Mouse (Mus musculus) right cerebral cortex, postnatal 14 days (tissue): ENCODE measurements at regions not wholly inside any gene's neighbourhood (a gene's known extent, or its start where the extent isn't known, plus 50 kb on each side); places are given as distances from the start of the nearest gene placed in this dataset.

Source experiments
- DNase-seq: peaks from one replicate; pipeline ENCODE4 v3.0.0; 2022

DNA sequence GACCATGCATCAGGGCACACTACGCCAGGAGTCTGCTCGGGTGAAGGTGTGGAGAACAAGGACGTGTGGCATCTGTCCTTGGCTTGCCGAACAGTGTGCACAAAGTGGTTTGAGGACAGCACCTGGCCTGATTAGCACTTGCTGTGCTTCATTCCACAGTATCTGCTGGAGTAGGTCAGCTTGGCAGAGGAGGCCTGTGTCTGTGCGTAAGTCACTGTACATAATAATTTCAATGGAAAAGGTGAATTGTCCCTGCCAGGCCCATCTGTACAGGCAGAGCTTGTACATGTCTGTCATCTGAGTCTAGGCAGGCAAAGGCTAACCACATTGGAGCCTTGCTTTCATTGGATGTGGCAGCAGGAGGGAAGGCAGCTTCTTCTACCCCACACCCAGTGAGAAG, 979.5 kb upstream of the Car8 start:
- no peak for DNase-seq

GRCm38 (mm10) chr4:9208606-9209005, 969.8 kb upstream of the Car8 start:
- no peak for DNase-seq

- DNase-seq: no peak
Measured at GRCm38 (mm10) chr4:9200012-9200411, 961.2 kb upstream of the Car8 start.

DNA sequence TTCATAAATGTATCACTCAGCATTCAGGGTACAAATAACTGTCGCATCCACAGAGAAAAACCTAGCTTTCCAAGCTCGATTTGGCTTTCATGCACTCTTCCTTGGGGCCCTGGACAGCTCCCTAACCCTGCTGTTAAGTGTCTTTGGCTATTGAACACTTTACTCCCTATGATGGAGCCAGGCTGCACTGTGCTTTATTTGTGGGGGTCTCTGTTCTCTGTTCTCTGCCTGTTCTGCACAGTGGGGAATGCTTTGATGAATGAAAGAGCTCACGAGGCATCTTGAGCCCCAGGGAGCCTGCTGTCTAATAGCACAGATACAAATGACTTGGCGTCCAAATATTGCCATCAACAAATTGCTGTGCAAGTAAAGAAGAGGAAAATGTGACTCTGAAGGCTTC, 957.6 kb upstream of the Car8 start:
- DNase-seq: no peak

GRCm38 (mm10) chr4:9193121-9193520, 954.3 kb upstream of the Car8 start:
- DNase-seq: no peak

DNA sequence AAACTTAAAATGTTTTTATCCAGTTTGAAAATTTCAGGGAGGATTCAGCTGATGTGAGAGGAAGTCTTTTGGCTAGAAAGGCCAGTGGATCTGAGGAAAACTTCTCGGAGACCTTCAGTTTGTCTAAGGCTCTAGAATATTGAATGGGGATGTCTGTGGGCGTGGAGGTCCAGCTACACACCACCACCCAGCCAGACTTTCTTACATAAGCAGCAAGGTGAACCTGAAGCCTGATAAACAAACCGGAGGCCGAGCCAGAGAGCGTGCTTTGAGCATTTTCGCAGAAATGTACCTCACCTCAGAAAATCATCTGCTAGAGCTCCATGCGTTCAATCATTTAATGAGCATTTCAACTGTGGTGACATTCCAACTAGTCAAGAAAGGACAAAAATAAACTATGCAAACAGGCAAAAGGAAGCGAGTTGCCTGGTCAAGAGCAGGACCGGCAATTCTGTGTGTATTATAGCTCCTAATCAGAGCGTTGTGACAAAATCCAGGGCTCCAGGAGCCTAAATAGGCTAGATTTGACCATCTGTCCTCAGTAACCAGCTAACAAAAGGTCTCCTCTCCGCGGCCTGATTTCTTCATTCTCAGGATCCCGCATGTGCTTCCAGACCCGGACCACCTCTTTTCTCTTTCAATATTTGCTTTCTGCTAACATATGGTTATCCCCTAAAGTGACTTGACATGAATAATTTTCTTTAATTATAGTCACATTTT, 946.5 kb upstream of the Car8 start:
- no peak for DNase-seq

DNA sequence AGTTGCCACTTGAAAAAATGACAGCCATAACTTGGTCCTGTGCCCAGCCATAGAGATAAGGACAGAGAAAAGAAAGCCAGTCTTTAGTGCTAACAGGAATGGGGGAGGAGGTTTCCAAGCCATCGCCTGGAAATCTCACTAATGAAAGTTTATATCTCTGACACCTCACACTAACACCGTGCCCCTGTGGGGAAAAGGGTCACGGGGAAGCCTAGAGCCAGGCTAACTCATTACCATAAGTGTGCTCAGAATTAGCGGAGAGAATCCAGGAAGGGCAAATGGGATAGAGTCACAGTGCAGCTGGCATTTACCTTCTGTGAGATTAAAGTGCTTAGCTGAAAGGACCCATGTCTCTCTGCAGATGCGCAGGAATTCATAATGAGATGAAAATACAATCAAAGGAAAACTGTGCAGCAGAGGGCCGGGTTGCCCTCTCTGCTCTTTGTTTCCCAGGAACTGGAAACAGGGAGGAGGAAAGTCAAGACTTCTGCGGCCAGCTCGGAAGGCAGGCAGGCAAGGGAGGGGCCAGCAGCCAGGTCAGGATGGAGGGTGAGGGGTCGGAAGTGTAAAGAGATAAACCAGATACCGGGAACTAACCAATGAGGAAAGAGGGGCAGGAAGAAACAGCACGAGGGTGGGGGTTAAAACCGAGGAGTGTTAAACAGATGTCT, 945.7 kb upstream of the Car8 start:
- DNase-seq: no peak

GRCm38 (mm10) chr4:9174365-9174764, 935.5 kb upstream of the Car8 start:
- no peak for DNase-seq

GRCm38 (mm10) chr4:9162374-9162773, 923.5 kb upstream of the Car8 start:
- DNase-seq: no peak

- DNase-seq: no peak
Measured at GRCm38 (mm10) chr4:9161814-9162133, 922.9 kb upstream of the Car8 start.

DNA sequence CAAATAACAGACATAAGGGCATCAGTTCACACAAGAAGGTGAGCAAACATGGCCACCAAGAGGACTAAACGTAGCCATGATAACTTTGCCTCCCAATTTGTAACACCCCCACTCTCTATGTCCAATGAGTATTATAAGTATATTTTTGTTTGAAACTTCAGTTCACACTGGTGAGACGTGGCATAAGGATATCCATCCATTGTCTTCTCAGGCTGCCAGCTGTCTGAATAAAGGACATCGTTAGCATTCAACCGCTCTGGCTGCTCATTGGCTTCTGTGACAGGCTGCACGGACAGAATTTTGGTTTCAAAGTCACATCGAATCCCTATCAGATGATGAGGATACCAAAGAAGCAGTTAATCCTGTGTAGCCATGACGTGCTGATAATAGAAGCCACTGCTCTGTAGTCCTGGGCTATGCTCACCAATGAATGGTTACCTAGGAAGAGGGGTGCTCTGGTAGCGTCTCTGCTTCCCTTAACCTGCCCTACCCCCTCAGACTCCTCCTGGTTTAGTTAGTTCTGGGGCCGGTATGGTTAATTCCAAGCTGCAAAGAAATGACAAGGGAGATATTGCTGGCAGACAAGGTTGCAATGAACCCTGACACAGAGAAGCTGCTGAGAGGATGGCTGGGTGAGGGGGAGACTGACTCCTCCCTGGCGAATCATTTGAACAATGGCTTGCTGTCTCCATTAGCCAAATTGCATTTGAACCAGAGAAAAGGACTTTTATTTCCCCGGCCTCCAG, 922.4 kb upstream of the Car8 start:
- no peak for DNase-seq

DNA sequence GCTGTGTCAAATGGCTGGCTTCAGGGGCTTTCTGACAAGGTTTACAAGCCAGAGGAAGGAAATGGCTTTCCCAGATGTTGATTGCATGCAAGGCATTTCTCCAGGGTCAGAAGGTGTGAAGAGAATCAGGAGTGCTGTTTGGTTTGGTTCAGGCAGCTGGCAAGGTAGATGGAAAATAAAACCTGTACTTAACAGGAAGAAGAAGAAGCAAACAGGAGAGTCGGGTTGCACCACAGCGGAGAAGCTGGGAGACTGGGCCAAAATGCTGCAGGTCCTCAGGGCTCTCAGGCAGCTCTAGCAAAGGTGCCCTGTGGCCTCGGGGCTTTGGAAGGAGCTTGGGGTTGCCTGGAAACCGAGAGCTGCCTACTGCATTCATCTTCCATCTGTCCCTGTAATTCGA, 908.9 kb upstream of the Car8 start:
- DNase-seq: no peak

GRCm38 (mm10) chr4:9144226-9145215, 905.7 kb upstream of the Car8 start:
- DNase-seq: no peak

DNA sequence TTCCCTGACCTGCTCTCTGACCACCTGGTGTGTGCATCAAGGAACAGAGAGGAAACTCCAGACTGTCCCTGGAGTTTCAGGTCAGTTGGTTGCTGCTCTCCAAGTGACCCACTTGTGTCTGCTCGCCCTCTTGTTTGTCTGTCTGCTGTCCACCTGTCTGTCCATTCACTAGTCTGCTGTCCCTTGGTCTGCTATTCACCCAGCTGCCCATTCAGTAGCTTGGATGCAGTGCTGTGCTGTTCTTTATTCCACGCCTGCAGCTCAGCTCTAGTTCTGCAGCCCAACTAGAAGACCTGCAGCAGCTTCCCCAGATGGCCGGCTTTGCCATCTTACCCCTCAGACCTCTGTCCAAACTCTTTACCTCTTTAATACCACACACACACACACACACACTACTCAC, 904.2 kb upstream of the Car8 start:
- no peak for DNase-seq

DNA sequence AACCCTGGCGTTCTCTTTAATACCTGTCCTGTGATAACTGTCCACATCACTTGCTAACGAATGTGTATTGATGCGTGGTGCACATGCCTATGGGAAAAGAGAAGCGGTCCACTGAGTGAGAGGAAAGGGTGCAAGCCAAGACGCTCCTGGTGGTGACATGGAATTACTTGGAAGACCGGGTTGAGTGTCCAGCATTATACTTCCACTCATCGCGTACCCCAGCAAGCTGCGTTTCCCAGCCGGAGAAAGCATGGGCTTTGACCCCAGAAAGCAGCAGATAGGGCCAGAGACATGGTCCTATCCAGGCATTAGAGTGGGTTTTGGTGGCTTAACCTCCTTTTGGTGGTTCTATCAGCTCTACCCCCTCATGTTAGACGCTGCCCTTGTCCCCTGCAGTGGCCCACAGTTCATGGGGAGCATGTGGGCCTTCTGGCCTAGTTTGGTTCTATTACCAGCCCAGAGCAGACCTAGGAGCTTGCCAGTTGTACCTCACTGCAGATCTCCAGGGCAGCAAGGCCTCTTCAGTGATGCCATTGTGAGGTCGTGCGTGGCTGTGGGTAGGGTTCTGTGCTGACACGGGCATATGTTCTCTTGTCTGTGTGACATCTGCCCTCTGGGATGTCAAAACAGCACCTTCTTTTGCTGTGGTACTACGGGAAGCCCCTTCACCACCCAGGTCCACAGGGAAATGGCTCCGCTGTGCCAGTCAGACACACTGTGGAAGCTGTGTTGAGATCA, 903.3 kb upstream of the Car8 start:
- DNase-seq: no peak

DNA sequence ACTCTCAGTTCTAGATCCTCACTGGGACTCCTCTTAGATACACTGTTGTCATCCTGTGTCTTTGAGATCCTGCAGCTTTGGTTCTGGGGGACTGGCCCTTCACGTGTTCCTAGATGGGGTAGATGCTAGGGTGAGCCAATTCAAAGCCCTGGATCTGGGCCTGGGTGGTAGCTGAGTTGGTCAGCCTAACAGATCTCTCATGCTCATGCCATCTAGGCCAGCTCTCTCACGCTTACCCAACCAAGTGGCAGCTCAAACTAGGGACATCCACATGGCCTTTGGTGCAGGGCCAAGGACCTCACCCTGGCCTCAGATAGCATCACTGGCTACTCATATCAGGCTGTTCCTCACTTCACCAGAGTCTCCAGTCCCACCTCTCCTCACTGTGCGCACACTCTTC, 901.9 kb upstream of the Car8 start:
- DNase-seq: no peak

GRCm38 (mm10) chr4:9136657-9137056, 897.8 kb upstream of the Car8 start:
- DNase-seq: no peak

GRCm38 (mm10) chr4:9136188-9136569, 897.3 kb upstream of the Car8 start:
- DNase-seq: peak; percentile 54

DNA sequence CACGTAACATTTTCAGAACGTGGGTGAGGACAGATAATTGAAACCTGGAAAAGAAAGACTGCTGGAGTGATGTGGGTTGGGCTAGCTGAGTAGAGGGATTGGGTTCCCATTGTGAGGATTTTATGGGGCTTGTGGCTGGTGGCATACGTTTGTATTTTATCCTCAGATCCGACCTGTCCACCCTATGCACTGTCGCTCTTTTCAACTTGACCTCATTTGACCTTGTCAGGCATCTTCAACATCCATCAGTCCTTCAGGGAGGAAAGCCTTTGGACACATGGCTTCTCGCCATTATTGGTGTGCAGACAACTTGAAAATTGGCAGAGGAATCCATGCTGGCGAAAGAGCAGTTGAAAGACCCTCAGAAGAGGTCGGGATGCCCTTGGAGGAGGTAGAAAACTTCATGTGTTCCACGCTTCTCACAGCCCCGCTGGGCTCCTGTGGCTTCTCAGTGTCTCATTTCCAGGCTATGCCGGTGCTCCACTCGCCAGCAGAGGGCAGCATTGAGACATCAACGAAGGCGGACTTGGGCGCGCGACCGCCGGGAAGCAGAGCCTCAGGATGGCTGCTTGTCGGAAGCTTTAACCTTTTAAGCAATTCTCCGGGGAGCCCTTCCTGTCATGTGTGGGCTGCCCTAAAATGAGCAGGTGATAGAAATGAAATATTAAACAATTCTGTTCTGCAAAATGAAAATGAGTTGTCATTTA, 896.8 kb upstream of the Car8 start:
- DNase-seq: peak; percentile 100

DNA sequence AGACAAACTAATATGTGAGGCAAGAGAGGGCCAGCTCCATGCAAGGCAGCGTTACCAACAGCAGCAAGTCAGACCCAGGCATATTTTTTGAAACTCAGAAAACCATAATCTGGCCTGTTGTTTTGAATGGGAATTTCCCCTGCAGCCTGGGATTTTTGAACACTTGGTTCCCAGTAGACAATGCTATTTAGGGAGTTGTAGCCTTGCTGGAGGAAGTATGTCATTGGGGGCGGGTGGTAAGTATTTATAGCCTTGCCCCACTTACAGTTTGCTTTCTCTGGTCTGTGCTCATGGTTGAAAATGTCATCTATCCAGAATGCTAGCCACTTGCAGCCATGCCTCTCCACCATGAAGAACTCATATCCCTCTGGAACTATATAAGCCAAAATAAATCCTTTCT, 894.9 kb upstream of the Car8 start:
- no peak for DNase-seq

DNA sequence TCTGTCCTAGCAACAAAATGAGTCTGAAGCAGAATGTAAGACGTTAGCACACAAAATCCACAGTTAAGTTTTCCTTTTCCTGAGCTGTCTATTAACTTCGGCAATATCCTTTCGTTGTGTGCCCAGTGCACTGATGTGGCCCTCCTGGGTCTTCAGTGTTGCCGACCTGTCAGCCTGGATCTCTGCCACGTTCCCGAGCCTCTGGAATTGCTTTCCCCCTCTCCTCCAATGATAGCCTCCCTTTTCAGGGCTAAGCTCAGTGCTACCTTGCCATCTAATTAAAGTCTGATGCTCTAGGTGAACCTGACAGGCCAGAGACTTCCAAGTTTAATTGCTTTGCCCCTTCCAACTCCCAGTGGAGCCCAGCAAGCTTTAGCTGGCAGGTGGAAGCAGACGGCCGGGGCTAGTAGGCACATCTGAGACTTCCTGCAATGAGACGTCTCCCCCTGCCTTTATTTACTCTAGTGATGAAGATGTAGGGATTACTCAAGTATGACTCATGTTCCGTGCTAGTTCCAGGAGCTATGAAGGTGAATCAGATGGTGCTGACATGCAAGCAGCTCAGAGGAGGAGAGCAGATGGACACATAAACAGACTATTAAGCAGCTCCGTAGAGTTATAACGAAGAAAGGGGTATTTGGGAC, 894.3 kb upstream of the Car8 start:
- no peak for DNase-seq
